Mouse (Mus musculus): ENCODE data around the gene Map3k14. TPM values are rescaled to one million over a fixed set of nuclear protein-coding genes. Genes with fewer than 3 reads are reported as not detected.

Map3k14 gene
- polyA plus RNA-seq, 2 experiments, result 4.6 to 10.0 TPM

GRCm38 (mm10) chr11:103213712-103214111 is 53.6 kb downstream of the Map3k14 start:
- Histone ChIP-seq H3K27me3 (ENCODE audit: control insufficient read depth, insufficient read depth, low read length) (peaks cover 3% of the 10 kb centered on the region; the same call in 1 of the 2 replicates), H3K27ac (replicated peaks; ENCODE audit: low read depth, low read length) (no peak overlapping the region), H3K9me3 (ENCODE audit: control insufficient read depth, low read length) (no peaks in the 10 kb centered on the region), H3K36me3 (ENCODE audit: control insufficient read depth, insufficient read depth, low read length) (no peaks in the 10 kb centered on the region), H3K9ac (ENCODE audit: low read depth, low read length, severe bottlenecking) (no peak overlapping the region), H3K4me3 (replicated peaks; ENCODE audit: low read length) (no peak overlapping the region), H3K4me1 (ENCODE audit: control insufficient read depth, insufficient read depth, low read length) (no peaks in the 10 kb centered on the region; the same call in 1 of the 2 replicates), H3K4me2 (replicated peaks; ENCODE audit: low read depth, low read length, severe bottlenecking) (no peak overlapping the region)
- ATAC-seq (ENCODE audit: low FRiP score, low read depth) (no peak), DNase-seq (ENCODE audit: low spot score) (no peak)
- TF ChIP-seq POLR2A (IDR thresholded peaks at IDR 0.05; ENCODE audit: borderline replicate concordance, extremely low read depth, insufficient read depth, insufficient read length), result no peak
- 83% methylated on average over 5 of the region's 5 CpGs for WGBS

GRCm38 (mm10) chr11:103210291-103210690 is 57.0 kb downstream of the Map3k14 start:
- Histone ChIP-seq H3K9me3 (ENCODE audit: control insufficient read depth, low read length) (no peaks in the 10 kb centered on the region), H3K27me3 (ENCODE audit: control insufficient read depth, insufficient read depth, low read length) (no peaks in the 10 kb centered on the region), H3K4me2 (replicated peaks; ENCODE audit: low read depth, low read length, severe bottlenecking) (no peak overlapping the region), H3K4me3 (replicated peaks; ENCODE audit: low read length) (no peak overlapping the region), H3K27ac (replicated peaks; ENCODE audit: low read depth, low read length) (no peak overlapping the region), H3K9ac (ENCODE audit: low read depth, low read length, severe bottlenecking) (no peak overlapping the region), H3K36me3 (ENCODE audit: control insufficient read depth, insufficient read depth, low read length) (no peaks in the 10 kb centered on the region), H3K4me1 (ENCODE audit: control insufficient read depth, insufficient read depth, low read length) (no peaks in the 10 kb centered on the region)
- no peak for DNase-seq (ENCODE audit: low spot score)
- no peak for TF ChIP-seq POLR2A (IDR thresholded peaks at IDR 0.05; ENCODE audit: borderline replicate concordance, extremely low read depth, insufficient read depth, insufficient read length)
- WGBS, result 74% methylated on average over 8 of the region's 8 CpGs
- ATAC-seq (ENCODE audit: low FRiP score, low read depth), result no peak

DNA sequence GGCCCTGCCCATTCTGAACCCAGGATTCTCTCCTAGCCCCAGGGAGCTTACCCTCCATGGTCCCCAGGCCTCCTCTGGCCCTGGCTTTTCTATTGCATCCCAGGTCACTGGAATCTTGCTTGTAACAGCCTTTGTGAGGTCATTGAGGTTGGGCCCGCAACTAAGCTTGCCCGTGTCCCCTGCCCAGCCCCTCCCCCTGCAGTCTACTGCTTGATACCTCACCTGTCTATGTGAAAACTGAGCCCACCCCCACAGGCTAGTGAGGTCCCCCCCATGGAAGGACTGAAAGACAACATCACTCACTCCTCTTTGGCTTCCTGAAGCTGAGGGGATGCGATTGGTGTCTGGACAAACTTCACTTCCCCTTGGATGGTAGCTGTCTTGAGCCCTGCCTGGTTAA is 58.8 kb downstream of the Map3k14 start, which contains the start of gene 1700023F06Rik:
TSS of gene 1700023F06Rik (minus strand) at position 101 of the 400 bp plus-strand sequence.
- Histone ChIP-seq H3K27ac (replicated peaks; ENCODE audit: low read depth, low read length) (no peak within 1 kb of the TSS), H3K4me3 (replicated peaks; ENCODE audit: low read length) (no peak within 1 kb of the TSS), H3K9ac (ENCODE audit: low read depth, low read length, severe bottlenecking) (no peak within 1 kb of the TSS), H3K27me3 (ENCODE audit: control insufficient read depth, insufficient read depth, low read length) (no peaks in the 10 kb centered on the region), H3K4me2 (replicated peaks; ENCODE audit: low read depth, low read length, severe bottlenecking) (no peak within 1 kb of the TSS), H3K4me1 (ENCODE audit: control insufficient read depth, insufficient read depth, low read length) (no peaks in the 10 kb centered on the region), H3K36me3 (ENCODE audit: control insufficient read depth, insufficient read depth, low read length) (no peaks in the 10 kb centered on the region), H3K9me3 (ENCODE audit: control insufficient read depth, low read length) (no peaks in the 10 kb centered on the region)
- TF ChIP-seq POLR2A (IDR thresholded peaks at IDR 0.05; ENCODE audit: borderline replicate concordance, extremely low read depth, insufficient read depth, insufficient read length), result no peak
- WGBS, result 89% methylated on average over 3 of the region's 3 CpGs
- no peak for DNase-seq (ENCODE audit: low spot score)
- no peak for ATAC-seq (ENCODE audit: low FRiP score, low read depth)

DNA sequence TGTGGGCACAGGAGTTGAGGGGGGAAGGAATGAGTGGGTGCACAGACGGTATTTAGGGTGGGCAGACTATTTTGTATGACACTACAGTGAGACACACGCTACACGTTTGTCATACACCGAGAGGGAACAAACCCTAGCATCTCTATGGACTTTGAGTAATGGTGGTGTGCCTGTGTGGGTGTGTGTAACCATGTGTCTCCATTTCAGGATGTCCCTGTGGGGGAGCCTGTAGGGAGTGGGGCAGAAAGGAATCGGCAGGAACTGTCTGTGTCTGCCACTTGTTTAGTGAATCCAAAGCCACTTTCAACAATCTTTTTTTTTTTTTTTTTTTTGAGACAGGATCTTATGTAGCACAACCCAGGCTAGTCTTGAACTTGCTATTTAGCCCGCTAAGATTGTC is 61.1 kb downstream of the Map3k14 start:
- H3K27ac ChIP-seq (replicated peaks; ENCODE audit: low read depth, low read length), result no peak overlapping the region
- ATAC-seq (ENCODE audit: low FRiP score, low read depth) (no peak), DNase-seq (ENCODE audit: low spot score) (no peak)
- H3K9ac ChIP-seq (ENCODE audit: low read depth, low read length, severe bottlenecking), result no peak overlapping the region
- no peaks in the 10 kb centered on the region for H3K9me3 ChIP-seq (ENCODE audit: control insufficient read depth, low read length)
- 0 out of 2 replicates have a peak, but pooled peaks cover 6% of the 10 kb centered on the region for H3K4me1 ChIP-seq (ENCODE audit: control insufficient read depth, insufficient read depth, low read length)
- no peak overlapping the region for H3K4me3 ChIP-seq (replicated peaks; ENCODE audit: low read length)
- H3K4me2 ChIP-seq (replicated peaks; ENCODE audit: low read depth, low read length, severe bottlenecking), result no peak overlapping the region
- H3K36me3 ChIP-seq (ENCODE audit: control insufficient read depth, insufficient read depth, low read length), result no peaks in the 10 kb centered on the region
- no peak for TF ChIP-seq POLR2A (IDR thresholded peaks at IDR 0.05; ENCODE audit: borderline replicate concordance, extremely low read depth, insufficient read depth, insufficient read length)
- H3K27me3 ChIP-seq (ENCODE audit: control insufficient read depth, insufficient read depth, low read length), result 0 out of 2 replicates have a peak, but pooled peaks cover 3% of the 10 kb centered on the region
- 91% methylated on average over 6 of the region's 6 CpGs for WGBS

DNA sequence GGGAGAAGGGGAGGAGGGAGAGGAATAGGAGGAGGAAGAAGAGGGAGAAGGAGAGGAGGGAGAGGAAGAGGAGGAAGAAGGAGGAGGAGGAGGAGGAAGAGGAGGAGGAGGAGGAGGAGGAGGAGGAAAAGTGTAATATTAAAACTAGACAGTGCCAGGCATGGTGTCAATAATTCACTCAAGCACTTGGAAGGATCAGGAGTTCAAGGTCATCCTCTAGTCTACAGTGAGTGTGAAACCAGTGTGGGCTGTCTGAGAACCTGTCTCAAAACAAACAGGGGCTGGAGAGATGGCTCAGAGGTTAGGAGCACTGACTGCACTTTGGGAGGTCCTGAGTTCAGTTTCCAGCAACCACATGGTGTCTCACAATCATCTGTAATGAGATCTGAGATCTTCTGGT is 64.9 kb downstream of the Map3k14 start:
- Histone ChIP-seq H3K4me2 (replicated peaks; ENCODE audit: low read depth, low read length, severe bottlenecking) (no peak overlapping the region), H3K36me3 (ENCODE audit: control insufficient read depth, insufficient read depth, low read length) (no peaks in the 10 kb centered on the region), H3K27me3 (ENCODE audit: control insufficient read depth, insufficient read depth, low read length) (peaks cover 35% of the 10 kb centered on the region), H3K4me1 (ENCODE audit: control insufficient read depth, insufficient read depth, low read length) (peaks cover 17% of the 10 kb centered on the region), H3K4me3 (replicated peaks; ENCODE audit: low read length) (no peak overlapping the region), H3K27ac (replicated peaks; ENCODE audit: low read depth, low read length) (no peak overlapping the region), H3K9me3 (ENCODE audit: control insufficient read depth, low read length) (no peaks in the 10 kb centered on the region), H3K9ac (ENCODE audit: low read depth, low read length, severe bottlenecking) (no peak overlapping the region)
- TF ChIP-seq POLR2A (IDR thresholded peaks at IDR 0.05; ENCODE audit: borderline replicate concordance, extremely low read depth, insufficient read depth, insufficient read length), result no peak
- ATAC-seq (ENCODE audit: low FRiP score, low read depth), result no peak
- no peak for DNase-seq (ENCODE audit: low spot score)

DNA sequence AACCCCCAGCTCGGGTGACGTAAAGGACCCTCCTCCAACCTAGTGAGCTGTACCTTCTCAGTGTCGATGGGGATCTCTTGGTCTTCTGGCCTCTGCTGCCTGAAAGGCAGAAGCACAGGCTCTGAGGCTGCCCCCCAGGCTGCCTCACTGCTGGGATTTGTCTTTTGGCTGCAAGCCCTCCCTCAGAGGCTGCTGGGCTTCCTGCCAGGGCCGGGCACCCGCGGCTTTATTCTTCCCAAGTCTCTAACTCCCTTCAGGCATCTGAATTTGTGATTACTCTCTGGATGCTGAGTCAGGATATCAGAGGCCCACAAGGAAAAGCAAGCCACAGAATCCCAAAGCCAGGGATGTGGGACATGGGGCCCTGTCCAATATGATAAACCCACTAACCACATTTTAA is 65.6 kb downstream of the Map3k14 start:
- no peak for TF ChIP-seq POLR2A (IDR thresholded peaks at IDR 0.05; ENCODE audit: borderline replicate concordance, extremely low read depth, insufficient read depth, insufficient read length)
- Histone ChIP-seq H3K36me3 (ENCODE audit: control insufficient read depth, insufficient read depth, low read length) (no peaks in the 10 kb centered on the region), H3K9ac (ENCODE audit: low read depth, low read length, severe bottlenecking) (no peak overlapping the region), H3K9me3 (ENCODE audit: control insufficient read depth, low read length) (no peaks in the 10 kb centered on the region), H3K27me3 (ENCODE audit: control insufficient read depth, insufficient read depth, low read length) (peaks cover 42% of the 10 kb centered on the region), H3K4me1 (ENCODE audit: control insufficient read depth, insufficient read depth, low read length) (peaks cover 17% of the 10 kb centered on the region), H3K27ac (replicated peaks; ENCODE audit: low read depth, low read length) (no peak overlapping the region), H3K4me3 (replicated peaks; ENCODE audit: low read length) (no peak overlapping the region), H3K4me2 (replicated peaks; ENCODE audit: low read depth, low read length, severe bottlenecking) (no peak overlapping the region)
- DNase-seq (ENCODE audit: low spot score) (peak; percentile 53), ATAC-seq (ENCODE audit: low FRiP score, low read depth) (peak; percentile 61)
- 33% methylated on average over 6 of the region's 6 CpGs for WGBS
